Mouse (Mus musculus) embryo, embryonic 9.5 days (tissue): ENCODE data around the gene Rps12.
"Not testable (repeated sequence)": the region's sequence is repeated elsewhere in the genome, so short reads cannot be mapped to it uniquely, and the experiment has no call there.

ENCODE experiments used
- DNase-seq: peaks from one replicate; pipeline ENCODE4 v3.0.0-alpha.2; 2017; ENCODE audit errors: extremely low spot score

Gene Rps12

DNA sequence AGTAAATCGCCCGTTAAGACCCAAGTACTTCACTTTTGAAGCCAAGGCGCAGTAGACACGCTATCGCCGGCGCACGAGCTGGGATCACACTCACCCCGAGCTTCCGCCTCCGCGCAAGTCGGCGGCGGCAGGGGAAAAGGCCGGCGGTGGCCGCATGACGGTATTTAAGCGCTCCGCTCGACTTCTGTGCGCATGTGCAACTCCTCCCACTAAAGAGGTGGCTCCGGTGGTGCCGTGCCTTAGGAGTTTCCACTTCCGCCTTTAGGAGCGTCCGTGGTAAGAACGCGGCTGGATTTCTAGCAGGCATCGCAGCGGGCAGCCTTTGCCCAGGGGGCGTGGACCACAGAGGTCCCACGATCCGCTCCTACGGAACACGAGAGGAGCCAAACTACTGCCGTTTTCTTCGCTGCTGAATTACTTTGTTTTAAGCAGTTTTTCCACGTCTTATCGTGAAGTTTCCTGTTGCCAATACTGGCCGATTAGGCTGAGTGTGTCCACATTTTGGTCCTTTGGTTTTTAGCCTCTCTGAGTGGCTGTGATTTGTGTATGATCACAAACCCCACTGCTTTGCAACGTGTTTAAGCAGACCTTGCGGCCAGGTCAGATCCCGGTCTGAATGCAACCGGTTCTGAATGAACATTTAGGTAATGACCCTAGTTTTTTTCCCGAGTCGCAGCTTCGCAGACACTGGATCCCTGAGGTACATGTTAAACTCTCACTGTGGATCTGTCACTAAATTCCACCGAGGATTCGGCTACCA, at the start of gene Rps12:
Rps12 (minus strand) TSS at position 214 of the 760 bp plus-strand sequence.
- peak; percentile 98 for DNase-seq

DNA sequence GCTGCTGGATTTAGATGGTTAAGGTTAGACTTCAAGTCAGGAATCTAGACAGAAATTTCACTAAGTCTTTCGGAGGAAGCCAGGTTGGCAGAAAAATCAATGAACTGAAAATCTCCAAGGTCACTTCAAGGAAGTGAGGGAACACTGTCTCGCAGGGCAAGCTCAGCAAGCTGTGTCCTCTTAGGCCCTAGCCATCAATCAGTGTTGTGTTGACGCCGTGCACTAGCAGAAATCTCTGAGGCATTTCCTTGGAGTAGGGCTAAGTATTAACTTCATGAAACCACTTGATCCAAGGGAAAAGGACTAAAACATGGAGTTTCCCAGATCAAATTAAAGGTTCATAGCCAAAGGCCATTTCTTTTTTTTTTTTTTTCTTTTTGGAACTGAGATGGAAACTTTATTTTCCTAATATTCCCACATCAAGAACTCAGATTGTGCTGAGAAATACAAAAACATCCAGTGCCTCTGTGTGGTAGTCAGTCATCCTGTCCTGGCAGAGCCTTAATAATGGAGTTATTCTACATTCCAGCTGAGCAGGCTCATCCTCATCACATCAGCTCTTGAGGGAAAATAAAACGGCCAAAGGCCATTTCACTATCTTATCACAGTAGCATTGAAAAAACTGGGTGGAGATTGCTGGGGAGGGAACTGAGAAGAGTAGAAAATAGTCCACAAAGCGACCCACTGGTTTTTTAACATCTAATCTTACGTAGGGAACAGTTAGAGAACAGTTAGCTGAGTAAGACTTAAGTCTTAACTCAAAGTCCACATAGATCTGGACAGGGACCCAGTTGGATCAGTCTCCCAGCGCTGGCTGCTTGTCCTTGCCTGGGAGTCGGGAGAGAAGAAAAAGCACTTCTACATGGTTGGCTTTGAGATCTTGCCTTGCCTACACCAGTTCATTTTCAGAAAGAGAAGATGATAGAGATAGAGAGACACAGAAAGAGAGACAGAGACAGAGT, 49.2 kb upstream of the Rps12 start:
- DNase-seq = no peak

DNA sequence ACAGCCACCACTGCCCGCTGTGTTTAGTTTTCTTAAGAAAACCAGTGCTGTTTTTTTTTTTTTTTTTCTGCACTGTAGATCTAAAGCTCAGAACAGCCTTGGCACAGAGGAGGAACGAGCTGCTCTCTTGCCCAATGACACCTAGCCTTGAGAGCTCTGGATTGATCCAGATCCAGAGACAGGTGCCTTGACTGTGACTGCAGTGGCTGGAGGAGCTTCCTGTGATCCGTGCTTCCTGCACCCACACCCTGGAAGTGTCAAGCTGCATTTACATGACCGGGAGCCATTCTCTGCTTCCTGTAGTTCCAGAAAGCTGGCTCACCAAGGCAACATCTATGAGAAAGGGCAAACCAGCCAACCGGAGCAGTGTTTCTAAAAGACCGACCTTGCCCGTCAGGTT, 39.4 kb upstream of the Rps12 start:
- DNase-seq = no peak

DNA sequence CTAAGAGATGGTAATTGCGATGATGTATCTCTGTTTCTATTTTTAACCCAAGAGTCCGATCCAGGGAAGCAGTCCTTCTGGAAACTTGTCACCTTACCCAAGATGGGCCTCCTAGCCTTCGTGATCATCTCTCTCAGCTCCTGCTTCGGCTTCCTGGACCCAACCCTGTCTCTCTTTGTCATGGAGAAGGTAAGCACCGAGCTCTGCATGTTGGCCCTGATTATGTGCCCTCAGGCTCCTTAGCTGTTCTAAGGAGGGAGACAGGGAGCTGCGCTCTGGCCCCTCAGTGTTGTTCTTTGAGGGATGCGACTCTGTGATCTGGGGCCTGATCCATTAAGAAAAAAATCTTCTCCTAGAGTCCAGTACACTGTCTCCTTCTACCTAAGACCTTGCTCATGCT, 29.2 kb upstream of the Rps12 start:
- DNase-seq = no peak

GRCm38 (mm10) chr10:23815168-23815567, 28.1 kb upstream of the Rps12 start:
- peak; percentile 62 for DNase-seq

- DNase-seq = no peak
Observed at GRCm38 (mm10) chr10:23812852-23813766, 26.0 kb upstream of the Rps12 start.

- no peak for DNase-seq
Observed at GRCm38 (mm10) chr10:23812438-23812759, 25.3 kb upstream of the Rps12 start.

GRCm38 (mm10) chr10:23811635-23812437, 24.8 kb upstream of the Rps12 start:
- peak; percentile 59 for DNase-seq

- no peak for DNase-seq
Observed at GRCm38 (mm10) chr10:23806201-23806600, 19.1 kb upstream of the Rps12 start.

DNA sequence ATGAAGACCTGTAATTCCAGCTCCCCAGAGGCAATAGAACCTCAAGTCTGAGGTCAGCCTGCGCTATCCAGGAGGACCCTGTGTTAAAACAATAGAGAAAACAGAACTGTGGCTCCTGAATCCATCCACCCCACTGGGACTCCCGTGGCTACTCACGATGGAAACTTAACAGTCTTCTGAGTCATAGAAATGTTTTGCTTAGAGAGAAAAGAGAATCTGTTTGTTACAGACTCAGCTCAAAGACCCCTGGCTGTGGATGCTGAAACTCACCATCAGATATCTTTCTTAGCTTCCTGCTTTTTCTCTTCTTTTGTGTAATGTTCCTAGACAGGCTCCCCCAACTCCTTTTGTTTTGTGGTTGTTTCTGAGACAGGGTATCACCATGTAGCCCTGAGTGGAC, 17.6 kb upstream of the Rps12 start:
- no peak for DNase-seq

DNA sequence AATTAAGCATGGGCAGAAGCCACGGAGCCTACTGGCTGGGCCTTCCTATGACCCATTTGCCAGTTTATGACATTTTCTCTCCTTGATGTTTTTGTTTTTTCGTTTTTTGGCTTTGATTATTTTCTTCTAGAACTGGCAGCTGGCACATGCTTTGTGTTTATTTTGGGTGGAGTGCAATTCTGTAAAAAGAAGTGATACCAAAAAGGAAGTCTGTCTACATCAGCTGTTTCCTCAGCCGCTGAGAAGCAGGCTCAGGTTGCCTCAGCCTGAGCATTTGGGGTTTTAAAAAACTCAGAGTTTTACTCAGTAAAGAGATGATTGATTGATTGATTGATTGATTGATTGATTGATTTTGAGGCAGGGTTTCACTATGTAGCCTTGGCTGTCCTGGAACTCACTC, 15.8 kb upstream of the Rps12 start:
- no peak for DNase-seq

DNA sequence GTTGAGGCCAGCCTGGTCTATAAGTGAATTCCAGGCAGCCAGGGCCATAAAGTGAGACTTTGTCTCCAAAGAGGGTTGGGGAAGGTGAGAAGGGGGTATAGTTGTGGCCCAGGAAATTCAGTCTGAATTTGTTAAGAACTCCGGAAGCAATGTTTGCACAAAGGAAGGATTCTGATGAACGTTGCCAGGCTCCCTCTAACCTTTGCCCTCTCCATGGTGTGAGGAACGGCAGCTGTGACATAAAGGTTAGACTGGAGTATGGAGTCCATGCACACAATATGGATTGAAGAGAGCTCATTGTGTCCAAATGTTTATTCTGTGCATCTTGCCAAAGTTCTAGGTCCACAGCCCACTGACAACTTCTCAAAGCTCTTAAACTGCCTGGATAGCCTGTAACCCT, 12.9 kb upstream of the Rps12 start:
- no peak for DNase-seq

- DNase-seq = no peak
Observed at GRCm38 (mm10) chr10:23798142-23798541, 11.1 kb upstream of the Rps12 start.

GRCm38 (mm10) chr10:23797606-23798005, 10.5 kb upstream of the Rps12 start:
- DNase-seq = no peak

GRCm38 (mm10) chr10:23796551-23797503, 9.8 kb upstream of the Rps12 start, which contains the start of gene Slc18b1:
Gene Slc18b1, plus strand, starts transcription at chr10:23796986.
- no peak for DNase-seq

DNA sequence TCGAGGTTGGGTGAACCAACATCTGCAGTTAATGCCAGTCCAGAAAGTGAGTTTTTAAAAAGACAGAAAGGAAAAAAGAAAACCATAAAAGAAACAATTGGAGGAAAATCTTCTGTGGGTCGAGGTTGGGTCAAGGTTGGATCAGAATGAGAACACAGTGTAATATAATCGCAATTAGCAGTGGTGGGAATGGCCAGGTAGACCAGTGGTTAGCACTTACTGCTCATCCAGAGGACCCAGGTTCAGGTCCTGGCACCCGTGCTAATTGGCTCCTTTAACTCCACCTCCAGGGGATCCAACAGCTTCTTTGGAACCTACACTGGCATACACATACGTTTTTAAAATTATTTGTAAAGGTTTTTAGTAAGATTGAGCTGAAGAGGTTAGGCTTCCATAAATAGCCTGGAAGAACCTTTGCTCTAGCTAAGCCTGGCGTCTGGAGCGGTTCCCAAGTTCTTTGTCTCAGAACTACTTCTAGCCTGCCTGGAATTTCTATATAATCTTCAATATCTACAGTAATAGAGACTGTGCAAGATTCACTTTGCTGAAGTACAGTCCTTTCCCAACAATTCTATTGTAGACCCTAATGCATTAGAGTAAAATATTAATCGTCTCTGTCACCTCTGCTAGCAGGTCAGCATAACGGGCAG, 8.9 kb upstream of the Rps12 start:
- no peak for DNase-seq

DNA sequence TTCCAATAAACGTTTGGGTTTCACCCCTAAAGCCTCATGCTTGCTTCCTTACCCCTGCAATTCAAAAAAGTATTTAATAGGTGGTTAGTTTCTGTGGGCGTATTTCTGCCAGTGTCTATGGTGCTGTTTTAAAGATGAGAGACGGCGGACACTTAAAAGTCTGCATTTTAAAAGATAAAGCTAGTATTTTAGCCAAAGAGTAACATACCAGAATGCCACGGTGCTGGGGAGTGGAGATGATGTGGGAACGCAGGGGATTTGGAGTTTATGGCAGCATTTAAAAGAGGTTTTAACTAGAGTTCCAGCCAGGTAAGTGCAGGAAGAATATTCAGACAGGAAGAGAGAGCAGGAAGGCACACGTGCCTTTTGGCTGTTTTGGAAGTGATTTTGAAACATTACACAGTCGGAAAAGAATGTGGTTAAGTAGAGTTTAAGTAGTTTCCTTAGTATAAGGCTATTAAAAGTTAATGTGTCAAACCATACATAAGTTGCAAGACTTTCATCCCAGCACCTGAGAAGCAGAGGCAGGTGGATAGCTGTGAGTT, 1.1 kb upstream of the Rps12 start:
- no peak for DNase-seq

- not testable (repeated sequence) for DNase-seq
Observed at GRCm38 (mm10) chr10:23786631-23787038, 440 bp downstream of the Rps12 start.

- DNase-seq = no peak
Observed at GRCm38 (mm10) chr10:23786040-23786439, 1.0 kb downstream of the Rps12 start.
